Mouse (Mus musculus): ENCODE results near the gene Naa16.

GRCm38 (mm10) chr14:79330944-79331561, 59.5 kb downstream of the Naa16 start:
- no peak for TF ChIP-seq EP300 (IDR thresholded peaks at IDR 0.05; ENCODE audit: low read depth)
- no peak for TF ChIP-seq CTCF (IDR thresholded peaks at IDR 0.05; ENCODE audit: low read depth)

Measured in heart, postnatal 0 days (tissue).